Mouse (Mus musculus) urinary bladder, adult 18-20 months (tissue): ENCODE data around the gene Serpinb1a.

Source experiments
- DNase-seq, 2 experiments: peaks; one replicate each; pipeline ENCODE4 v3.0.0; 2022; ENCODE audit warnings: low spot score in 2 of 2, mixed read lengths in 2 of 2

Gene Serpinb1a

GRCm38 (mm10) chr13:32797085-32797484 lies 53.9 kb downstream of the Serpinb1a start:
- DNase-seq: no peak

DNA sequence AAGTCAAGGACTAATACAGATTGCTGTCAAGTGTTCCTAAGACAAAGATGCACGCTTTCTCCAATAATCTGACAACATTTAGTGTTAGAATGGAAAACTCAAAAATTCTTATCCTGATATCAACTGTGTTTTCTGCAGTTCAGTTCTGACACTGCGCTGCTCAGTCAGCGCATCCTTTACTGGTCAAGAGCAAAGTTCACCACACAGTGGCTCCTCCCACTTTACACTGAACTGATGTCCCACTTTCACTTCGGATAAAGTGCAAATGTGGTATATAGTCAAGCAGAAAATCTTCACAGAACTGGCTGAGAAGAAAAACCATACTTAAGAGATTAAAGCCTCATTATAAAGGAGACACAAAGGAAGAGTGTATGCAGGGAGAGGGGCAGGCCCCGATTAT lies 55.8 kb downstream of the Serpinb1a start:
- no peak for DNase-seq

DNA sequence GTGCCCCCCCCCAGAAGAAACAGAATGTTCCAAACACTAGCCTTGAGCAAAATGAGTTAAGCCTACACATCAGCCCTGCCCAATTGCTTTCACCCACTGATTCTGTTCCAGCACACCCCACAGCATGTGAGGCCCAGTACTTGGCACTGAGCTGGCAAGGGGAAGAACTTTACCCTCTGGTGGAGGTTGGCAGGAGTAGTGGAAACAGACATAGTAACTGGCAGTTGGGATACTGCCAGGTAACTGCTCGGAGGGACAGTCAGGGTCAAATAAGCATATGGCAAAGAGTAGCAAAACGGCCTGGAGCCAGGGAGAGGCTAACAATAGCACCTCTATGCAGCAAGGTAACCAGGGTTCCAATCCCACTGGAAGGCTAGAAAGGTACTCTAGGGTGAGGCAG lies 56.4 kb downstream of the Serpinb1a start:
- no peak for DNase-seq
